Mouse (Mus musculus) midbrain, postnatal 0 days (tissue): ENCODE measurements around the gene Ccdc30. TPM values are rescaled to one million over a fixed set of nuclear protein-coding genes. Genes with fewer than 3 reads are reported as not detected.
A peak's percentile ranks its signal among the peaks of the same experiment; 100 is the strongest.

Experiments
- ATAC-seq: fragments of 200-750 bp; cut with Nextera tagmentation; 2 replicates; pipeline ENCODE4 v1.8.0; 2017; ENCODE audit warnings: moderate number of reproducible peaks, mild to moderate bottlenecking, moderate TSS enrichment, moderate library complexity; ENCODE audit not compliant: low FRiP score
- DNase-seq: peaks from one replicate; pipeline ENCODE4 v3.0.0-alpha.2; 2015; ENCODE audit warnings: low spot score
- H3K27ac ChIP-seq: fragments of 300-500 bp; sonication (generic); 2 replicates; pipeline ENCODE4 v1.5.1; 2014; ENCODE audit warnings: low read depth, mild to moderate bottlenecking, low read length, mixed read lengths
- H3K27me3 ChIP-seq: fragments of 300-500 bp; sonication (generic); 2 replicates; pipeline ENCODE4 v1.6.1; 2014; ENCODE audit warnings: low read length, control low read depth, mixed read lengths; ENCODE audit not compliant: insufficient read depth
- H3K36me3 ChIP-seq: fragments of 300-500 bp; sonication (generic); 2 replicates; pipeline ENCODE4 v1.6.1; 2014; ENCODE audit warnings: low read length, control low read depth, mixed read lengths; ENCODE audit not compliant: insufficient read depth
- H3K4me1 ChIP-seq: fragments of 300-500 bp; sonication (generic); 2 replicates; pipeline ENCODE4 v1.6.1; 2014; ENCODE audit warnings: mild to moderate bottlenecking, control low read depth, antibody characterized with exemption, low read length, mixed read lengths; ENCODE audit not compliant: insufficient read depth
- H3K4me2 ChIP-seq: fragments of 300-500 bp; sonication (generic); 2 replicates; pipeline ENCODE4 v1.6.1; 2014; ENCODE audit warnings: low read depth, mild to moderate bottlenecking, low read length, mixed read lengths; ENCODE audit not compliant: poor library complexity, severe bottlenecking
- H3K4me3 ChIP-seq: fragments of 300-500 bp; sonication (generic); 2 replicates; pipeline ENCODE4 v1.5.1; 2014; ENCODE audit warnings: low read depth, mild to moderate bottlenecking, low read length, moderate library complexity
- H3K9ac ChIP-seq: fragments of 300-500 bp; sonication (generic); replicated peaks from 2 replicates; pipeline ENCODE4 v1.6.1; 2014; ENCODE audit warnings: mild to moderate bottlenecking, low read length, moderate library complexity, mixed read lengths; ENCODE audit not compliant: poor library complexity, severe bottlenecking
- H3K9me3 ChIP-seq: fragments of 300-500 bp; sonication (generic); 2 replicates; pipeline ENCODE4 v1.6.1; 2016; ENCODE audit warnings: low read length, control low read depth
- CTCF ChIP-seq: IDR thresholded peaks from 2 replicates; pipeline ENCODE4 v1.5.1; 2016; ENCODE audit warnings: antibody characterized with exemption, mild to moderate bottlenecking
- WGBS: fragments of 180-500 bp; shearing (Covaris S2); extraction: QIAGEN DNeasy Blood & Tissue Kit; methylation state at CpG from one replicate; pipeline ENCODE4 v1.1.7; 2014; 5-methylcytosine and 5-hydroxymethylcytosine counted together
- polyA plus RNA-seq: library from polyadenylated mRNA; unstranded; fragments of >200 nt; fragmentation: Nextera tagmentation; extraction: Ambion mirVana; gene quantifications from 2 replicates; pipeline ENCODE4 v1.2.1, GENCODE M21; 2015
- total RNA-seq: library from RNA; depleted of rRNA; stranded (reverse); fragments of >200 nt; gene quantifications from 2 replicates; pipeline ENCODE4 v1.2.3, GENCODE M21; 2014

Gene Ccdc30
- total and polyA plus RNA-seq, 2 experiments from 2014 or later, result 9.6 to 24.1 TPM

DNA sequence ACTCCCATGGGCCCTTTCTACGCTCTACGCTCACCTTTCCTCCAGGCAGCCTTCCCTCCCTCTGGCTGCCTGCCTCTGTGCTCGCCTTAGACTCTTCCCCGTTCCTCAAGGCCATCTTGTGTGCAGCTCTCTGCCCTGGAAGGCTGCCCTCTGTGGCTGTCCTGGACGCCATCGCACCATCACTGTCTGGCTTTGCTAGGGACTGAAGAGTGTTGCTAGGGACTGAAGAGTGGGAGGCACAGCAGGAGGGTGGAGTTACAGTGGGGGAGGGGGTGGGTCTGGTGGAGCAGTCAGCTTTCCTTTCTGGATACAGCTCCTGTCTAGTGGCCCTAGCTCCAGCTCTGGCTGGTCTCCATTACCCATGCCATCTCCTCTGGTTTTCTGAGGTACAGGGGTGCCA is 27.2 kb upstream of the Ccdc30 start:
- H3K9me3 ChIP-seq, result no peaks in the 10 kb centered on the region
- no peak overlapping the region for H3K27ac ChIP-seq
- no peak for TF ChIP-seq CTCF
- no peak overlapping the region for H3K4me3 ChIP-seq
- no peak for DNase-seq
- no peak overlapping the region for H3K4me2 ChIP-seq
- H3K9ac ChIP-seq, result no peak overlapping the region
- 46% methylated on average over 6 of the region's 6 CpGs for WGBS
- H3K4me1 ChIP-seq, result no peaks in the 10 kb centered on the region
- H3K36me3 ChIP-seq, result no peaks in the 10 kb centered on the region
- ATAC-seq, result no peak
- no peaks in the 10 kb centered on the region for H3K27me3 ChIP-seq

GRCm38 (mm10) chr4:119441836-119442235 is 26.5 kb upstream of the Ccdc30 start:
- H3K36me3 ChIP-seq, result no peaks in the 10 kb centered on the region
- no peak overlapping the region for H3K4me3 ChIP-seq
- no peaks in the 10 kb centered on the region for H3K9me3 ChIP-seq
- ATAC-seq (no peak), DNase-seq (no peak)
- 95% methylated on average over 4 of the region's 4 CpGs for WGBS
- TF ChIP-seq CTCF, result no peak
- no peaks in the 10 kb centered on the region for H3K4me1 ChIP-seq
- H3K4me2 ChIP-seq, result no peak overlapping the region
- H3K27me3 ChIP-seq, result no peaks in the 10 kb centered on the region
- no peak overlapping the region for H3K9ac ChIP-seq
- H3K27ac ChIP-seq, result no peak overlapping the region

DNA sequence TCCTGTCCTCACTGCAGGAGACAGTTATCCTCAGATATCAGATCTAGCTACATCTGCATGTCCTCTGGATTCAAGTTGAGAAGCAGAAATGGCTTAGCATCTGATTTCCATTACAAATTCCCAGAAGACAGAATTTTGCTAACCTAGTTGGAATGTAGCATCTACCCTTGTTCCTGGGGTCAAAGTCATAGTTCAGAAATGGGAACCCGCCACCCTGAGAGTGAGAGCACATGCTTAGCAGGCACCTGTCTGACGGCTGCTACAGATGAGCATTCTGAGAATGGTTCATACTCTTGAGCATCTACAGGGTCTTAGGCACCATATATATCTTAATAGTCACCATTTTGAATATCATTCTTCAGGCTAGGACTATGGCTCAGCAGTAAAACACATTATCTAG is 22.6 kb upstream of the Ccdc30 start:
- 94% methylated on average over 2 of the region's 2 CpGs for WGBS
- Histone ChIP-seq H3K27ac (no peak overlapping the region), H3K4me1 (no peaks in the 10 kb centered on the region), H3K9ac (no peak overlapping the region), H3K9me3 (no peaks in the 10 kb centered on the region), H3K4me2 (no peak overlapping the region), H3K27me3 (no peaks in the 10 kb centered on the region), H3K4me3 (no peak overlapping the region), H3K36me3 (no peaks in the 10 kb centered on the region)
- DNase-seq (no peak), ATAC-seq (no peak)
- no peak for TF ChIP-seq CTCF

DNA sequence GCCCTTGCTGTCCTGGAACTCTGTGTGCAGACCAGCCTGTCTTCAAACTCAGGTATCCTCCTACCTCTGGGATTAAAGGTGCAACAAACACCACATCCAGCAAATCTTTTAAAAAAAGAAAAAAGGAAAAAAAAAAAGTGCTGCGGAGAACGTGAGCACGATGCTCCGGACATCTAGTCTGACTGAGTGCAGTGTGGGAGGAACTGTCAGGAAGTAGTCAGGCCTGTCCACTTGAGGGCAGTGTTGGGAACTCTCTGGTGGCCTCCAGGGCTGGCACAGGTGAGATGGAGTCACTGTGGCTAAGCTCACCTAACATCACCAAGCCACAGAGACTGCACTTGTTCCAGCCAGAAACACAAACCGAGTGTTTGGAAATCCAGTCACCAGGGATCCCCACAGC is 15.4 kb upstream of the Ccdc30 start:
- no peaks in the 10 kb centered on the region for H3K27me3 ChIP-seq
- WGBS, result 26% methylated on average over 5 of the region's 5 CpGs
- no peak overlapping the region for H3K4me2 ChIP-seq
- peak; percentile 64 for TF ChIP-seq CTCF
- H3K9ac ChIP-seq, result no peak overlapping the region
- H3K4me1 ChIP-seq, result no peaks in the 10 kb centered on the region
- no peak overlapping the region for H3K4me3 ChIP-seq
- ATAC-seq, result no peak
- no peaks in the 10 kb centered on the region for H3K36me3 ChIP-seq
- H3K27ac ChIP-seq, result no peak overlapping the region
- no peaks in the 10 kb centered on the region for H3K9me3 ChIP-seq
- peak; percentile 36 for DNase-seq

DNA sequence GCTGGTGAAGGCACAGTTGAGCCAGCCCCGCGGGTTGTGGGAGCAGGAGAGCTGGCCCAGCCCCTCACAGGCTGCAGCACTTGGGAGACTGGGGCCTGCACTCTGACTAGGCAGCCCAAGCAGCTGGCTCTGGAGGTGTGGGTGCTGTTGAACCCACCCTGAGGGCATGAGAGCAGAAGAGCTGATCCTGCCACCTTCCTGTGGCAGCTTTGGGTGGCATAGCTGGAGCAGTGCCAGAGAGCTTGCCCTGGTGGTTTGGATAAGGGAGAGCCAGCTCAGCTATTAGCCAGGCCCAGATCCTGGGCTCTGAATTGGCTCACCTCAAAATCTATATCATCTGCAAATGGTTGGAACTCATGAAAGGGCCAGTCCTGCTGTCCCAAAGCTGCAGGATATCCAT is 12.4 kb upstream of the Ccdc30 start:
- no peak overlapping the region for H3K9ac ChIP-seq
- H3K27ac ChIP-seq, result no peak overlapping the region
- ATAC-seq (no peak), DNase-seq (no peak)
- no peaks in the 10 kb centered on the region for H3K36me3 ChIP-seq
- no peaks in the 10 kb centered on the region for H3K4me1 ChIP-seq
- no peak overlapping the region for H3K4me3 ChIP-seq
- TF ChIP-seq CTCF, result no peak
- H3K27me3 ChIP-seq, result no peaks in the 10 kb centered on the region
- H3K9me3 ChIP-seq, result no peaks in the 10 kb centered on the region
- no peak overlapping the region for H3K4me2 ChIP-seq
- WGBS, result 40% methylated on average over 2 of the region's 2 CpGs

- Histone ChIP-seq H3K36me3 (no peaks in the 10 kb centered on the region), H3K4me1 (peaks cover 5% of the 10 kb centered on the region; the same call in 1 of the 2 replicates), H3K9ac (no peak overlapping the region), H3K4me2 (no peak overlapping the region), H3K4me3 (no peak overlapping the region), H3K27ac (no peak overlapping the region), H3K27me3 (no peaks in the 10 kb centered on the region), H3K9me3 (no peaks in the 10 kb centered on the region)
- DNase-seq (no peak), ATAC-seq (no peak)
- WGBS, result 58% methylated on average over 2 of the region's 2 CpGs
- TF ChIP-seq CTCF, result no peak
Observed at GRCm38 (mm10) chr4:119425601-119426000, 10.3 kb upstream of the Ccdc30 start.
